Mouse (Mus musculus): ENCODE results near the gene Abcc4. TPM values are rescaled to one million over a fixed set of nuclear protein-coding genes. Genes with fewer than 3 reads are reported as not detected.
"Not testable (repeated sequence)": the region's sequence is repeated elsewhere in the genome, so short reads cannot be mapped to it uniquely, and the experiment has no call there.

Gene Abcc4
- total RNA-seq, 2 experiments from 2014 or later, result 9.5 to 11.0 TPM

DNA sequence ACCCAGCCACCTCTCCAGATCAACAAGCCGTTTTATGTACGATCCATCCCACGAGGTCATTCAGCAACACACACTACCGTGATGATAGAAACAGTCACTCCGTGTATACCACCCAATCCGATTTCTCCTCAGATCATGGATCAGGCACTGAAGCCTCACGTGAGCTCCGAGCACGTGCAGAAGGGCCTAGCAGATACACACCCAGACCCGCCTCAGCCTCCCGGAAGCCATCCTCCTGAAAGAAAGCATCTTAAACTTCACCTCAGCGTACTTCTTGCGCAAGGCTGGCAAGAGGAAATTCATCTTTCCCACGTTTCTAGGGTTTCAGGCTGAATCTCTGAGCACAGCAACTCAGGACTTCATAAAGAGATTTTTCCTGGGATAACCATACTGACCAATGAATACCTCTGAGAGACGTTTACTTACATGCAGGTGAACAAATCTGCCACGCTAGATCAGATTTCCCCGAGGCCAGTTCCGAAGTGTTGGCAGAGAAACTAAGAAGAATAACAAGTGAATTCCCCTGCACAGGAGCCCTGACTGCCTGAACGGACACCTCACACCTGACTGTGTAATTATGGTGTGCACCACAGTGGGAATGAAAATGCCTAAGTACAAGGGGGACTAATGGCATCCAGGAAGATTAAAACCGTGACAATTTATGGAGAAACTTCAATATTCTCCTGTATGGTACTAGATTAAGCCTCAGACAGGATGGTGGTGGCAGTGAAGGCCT is 54.1 kb downstream of the Abcc4 start:
- intact Hi-C loops (cut with DNase I), result no loop called here
- Histone ChIP-seq H3K27ac (no peak overlapping the region), H3K4me3 (no peak overlapping the region)
- DNase-seq (ENCODE audit: extremely low spot score in 1 of 2, low spot score in 2 of 2), result no peak
- no peak for TF ChIP-seq CTCF (IDR thresholded peaks at IDR 0.05)

- H3K4me3 ChIP-seq, result no peak overlapping the region
- H3K27ac ChIP-seq, result no peak overlapping the region
- no peak for TF ChIP-seq CTCF (IDR thresholded peaks at IDR 0.05)
- DNase-seq (ENCODE audit: extremely low spot score in 1 of 2, low spot score in 2 of 2), result no peak
- intact Hi-C loops (cut with DNase I), result no loop called here
Measured at GRCm38 (mm10) chr14:118649895-118650256, 56.1 kb downstream of the Abcc4 start.

- no peak for TF ChIP-seq CTCF (IDR thresholded peaks at IDR 0.05)
- Histone ChIP-seq H3K27ac (no peak overlapping the region), H3K4me3 (no peak overlapping the region)
- no peak for DNase-seq (ENCODE audit: extremely low spot score in 1 of 2, low spot score in 2 of 2)
- intact Hi-C loops (cut with DNase I), result no loop called here
Measured at GRCm38 (mm10) chr14:118649199-118649894, 56.7 kb downstream of the Abcc4 start.

- H3K27ac ChIP-seq; intact Hi-C loops (cut with DNase I): not testable (repeated sequence)
Measured at GRCm38 (mm10) chr14:118642940-118643591, 63.0 kb downstream of the Abcc4 start.

GRCm38 (mm10) chr14:118642140-118642539 is 63.9 kb downstream of the Abcc4 start:
- intact Hi-C loops (cut with DNase I), result no loop called here
- no peak overlapping the region for H3K4me3 ChIP-seq
- no peak for TF ChIP-seq CTCF (IDR thresholded peaks at IDR 0.05)
- no peak for DNase-seq (ENCODE audit: extremely low spot score in 1 of 2, low spot score in 2 of 2)
- no peak overlapping the region for H3K27ac ChIP-seq

More at GRCm38 (mm10) chr14:118642940-118643591, 63.0 kb downstream of the Abcc4 start:
- not testable (repeated sequence) for DNase-seq (ENCODE audit: extremely low spot score in 1 of 2, low spot score in 2 of 2); H3K4me3 ChIP-seq

DNA sequence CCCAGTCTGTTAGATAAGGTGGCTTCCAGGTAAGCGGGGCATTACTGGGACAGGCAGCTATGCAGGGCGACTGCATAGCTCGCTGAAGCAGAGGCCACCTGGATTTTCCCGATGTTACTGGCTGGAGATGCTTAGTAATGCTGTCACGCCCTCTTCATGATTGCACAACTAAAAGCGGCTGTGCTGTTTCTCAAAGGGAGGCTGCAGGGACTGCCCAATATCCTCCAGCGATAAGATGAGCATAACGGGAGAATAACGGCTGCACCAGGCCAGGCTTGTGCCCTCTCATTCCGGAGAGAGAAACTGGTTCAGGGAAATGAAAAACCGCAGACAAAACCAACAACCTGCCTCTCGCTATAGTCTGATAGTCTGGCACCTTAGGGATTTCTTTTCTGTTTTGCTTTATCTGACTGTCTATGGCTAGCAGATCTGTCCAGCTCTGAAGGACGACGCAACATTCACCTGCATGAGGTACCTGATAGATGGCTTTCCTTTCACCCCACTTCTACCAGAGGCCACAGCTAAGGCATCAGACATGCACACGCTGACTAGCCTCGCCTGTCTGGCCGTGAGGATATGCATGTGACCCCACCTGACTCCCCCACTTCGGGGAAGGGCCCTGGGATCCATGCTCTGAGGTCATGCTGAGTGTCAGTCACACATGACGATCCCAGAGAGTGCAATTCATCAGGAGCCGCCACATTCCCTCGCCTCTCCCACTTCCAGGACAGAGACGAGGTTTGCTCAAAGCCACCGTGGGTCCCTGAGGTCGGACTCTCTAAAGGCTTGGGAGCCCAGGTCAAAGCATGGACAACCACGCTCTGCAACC is 67.4 kb downstream of the Abcc4 start:
- intact Hi-C loops (cut with DNase I), result no loop called here
- no peak for TF ChIP-seq CTCF (IDR thresholded peaks at IDR 0.05)
- no peak overlapping the region for H3K27ac ChIP-seq
- H3K4me3 ChIP-seq, result no peak overlapping the region
- no peak for DNase-seq (ENCODE audit: extremely low spot score in 1 of 2, low spot score in 2 of 2)

- peak in 1 of 2 experiments; percentile 22 for DNase-seq (ENCODE audit: extremely low spot score in 1 of 2, low spot score in 2 of 2)
- no peak for TF ChIP-seq CTCF (IDR thresholded peaks at IDR 0.05)
- H3K4me3 ChIP-seq, result no peak overlapping the region
- intact Hi-C loops (cut with DNase I), result no loop called here
- H3K27ac ChIP-seq, result no peak overlapping the region
Measured at GRCm38 (mm10) chr14:118635493-118636183, 70.4 kb downstream of the Abcc4 start.

- Histone ChIP-seq H3K27ac (no peak overlapping the region), H3K4me3 (no peak overlapping the region)
- no peak for DNase-seq (ENCODE audit: extremely low spot score in 1 of 2, low spot score in 2 of 2)
- intact Hi-C loops (cut with DNase I), result no loop called here
- no peak for TF ChIP-seq CTCF (IDR thresholded peaks at IDR 0.05)
Measured at GRCm38 (mm10) chr14:118629649-118630048, 76.4 kb downstream of the Abcc4 start.

DNA sequence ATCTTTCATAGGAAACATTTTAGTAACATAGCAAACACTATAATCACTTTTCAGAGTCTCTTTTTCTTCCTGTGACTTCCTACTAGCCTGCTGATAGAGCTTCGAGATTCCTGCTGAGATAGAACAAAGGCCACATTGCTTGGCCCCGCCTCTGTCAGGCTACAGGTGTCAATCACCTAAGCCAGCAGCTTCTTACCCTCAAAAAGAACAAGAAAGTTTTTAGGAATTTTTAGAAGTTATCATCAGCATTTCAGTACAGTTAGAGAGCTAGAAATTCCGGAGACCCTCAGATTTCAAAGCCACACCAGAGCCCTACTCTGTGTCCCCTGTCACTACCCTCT is 84.6 kb downstream of the Abcc4 start:
- intact Hi-C loops (cut with DNase I), result no loop called here
- Histone ChIP-seq H3K4me3 (no peak overlapping the region), H3K27ac (no peak overlapping the region)
- DNase-seq (ENCODE audit: extremely low spot score in 1 of 2, low spot score in 2 of 2), result no peak
- TF ChIP-seq CTCF (IDR thresholded peaks at IDR 0.05), result no peak

DNA sequence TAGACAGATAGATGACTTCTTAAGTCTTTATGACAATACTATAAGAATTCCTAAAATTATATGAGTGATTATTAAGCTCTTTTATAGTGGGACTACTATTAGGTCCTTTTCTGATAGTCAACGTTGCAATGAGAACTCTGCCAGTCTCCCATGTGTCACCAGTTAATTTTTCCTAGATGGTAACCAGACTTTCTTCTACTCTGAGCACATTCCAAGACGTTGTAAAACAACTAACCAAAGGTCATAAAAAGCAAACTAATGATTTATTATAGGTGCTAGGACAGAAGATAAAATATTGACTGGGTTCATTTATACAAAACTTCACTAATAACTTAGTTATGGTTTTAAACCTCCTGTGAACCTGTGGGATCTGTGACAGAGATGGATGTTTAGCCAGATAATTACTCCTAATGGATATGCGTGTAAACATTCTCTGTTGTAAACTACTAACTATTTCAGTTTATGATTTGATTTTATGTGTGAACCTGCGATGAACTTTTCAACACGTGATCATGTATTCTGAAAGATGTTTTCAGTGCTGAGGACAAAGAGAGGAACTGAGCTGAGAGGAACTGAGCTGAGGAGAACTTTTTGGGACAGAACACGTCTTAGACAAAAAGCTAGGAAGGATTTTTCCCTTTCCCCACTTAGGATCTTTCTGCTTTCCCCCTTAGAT is 85.1 kb downstream of the Abcc4 start:
- intact Hi-C loops (cut with DNase I), result no loop called here
- TF ChIP-seq CTCF (IDR thresholded peaks at IDR 0.05), result no peak

More for the DNA sequence above, 85.1 kb downstream of the Abcc4 start:
- DNase-seq (ENCODE audit: extremely low spot score in 1 of 2, low spot score in 2 of 2), result no peak
- Histone ChIP-seq H3K27ac (no peak overlapping the region), H3K4me3 (no peak overlapping the region)
